Mouse (Mus musculus): Measurements from ENCODE around the gene Cxcl14.
A peak's percentile ranks its signal among the peaks of the same experiment; 100 is the strongest.

DNA sequence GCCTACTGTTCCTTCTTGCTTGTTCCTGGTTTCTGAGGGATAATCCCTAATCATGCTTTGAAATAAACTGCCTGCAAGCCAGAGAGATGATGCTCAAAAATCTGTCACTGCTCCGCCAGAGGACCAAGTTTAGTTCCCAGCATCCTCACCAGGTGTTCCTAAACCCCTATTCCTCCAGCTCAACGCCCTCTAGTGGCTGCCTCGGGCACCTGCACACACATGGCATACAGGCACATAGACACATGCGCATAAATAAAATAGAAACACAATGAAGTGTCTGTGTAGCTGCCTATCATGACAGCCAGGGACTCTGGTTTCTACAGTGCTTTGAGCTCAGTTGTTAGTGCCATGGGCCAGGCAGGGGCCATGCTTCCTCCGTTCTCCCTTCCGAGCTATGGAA lies 6.4 kb downstream of the Cxcl14 start:
- TF ChIP-seq CTCF (IDR thresholded peaks at IDR 0.05; ENCODE audit: low read depth) (peak; percentile 30; the same call in 1 of the 2 replicates), EP300 (IDR thresholded peaks at IDR 0.05; ENCODE audit: low read depth) (no peak)
